Mouse (Mus musculus): ENCODE data around the gene Khnyn.
A peak's percentile ranks its signal among the peaks of the same experiment; 100 is the strongest.

Gene Khnyn

DNA sequence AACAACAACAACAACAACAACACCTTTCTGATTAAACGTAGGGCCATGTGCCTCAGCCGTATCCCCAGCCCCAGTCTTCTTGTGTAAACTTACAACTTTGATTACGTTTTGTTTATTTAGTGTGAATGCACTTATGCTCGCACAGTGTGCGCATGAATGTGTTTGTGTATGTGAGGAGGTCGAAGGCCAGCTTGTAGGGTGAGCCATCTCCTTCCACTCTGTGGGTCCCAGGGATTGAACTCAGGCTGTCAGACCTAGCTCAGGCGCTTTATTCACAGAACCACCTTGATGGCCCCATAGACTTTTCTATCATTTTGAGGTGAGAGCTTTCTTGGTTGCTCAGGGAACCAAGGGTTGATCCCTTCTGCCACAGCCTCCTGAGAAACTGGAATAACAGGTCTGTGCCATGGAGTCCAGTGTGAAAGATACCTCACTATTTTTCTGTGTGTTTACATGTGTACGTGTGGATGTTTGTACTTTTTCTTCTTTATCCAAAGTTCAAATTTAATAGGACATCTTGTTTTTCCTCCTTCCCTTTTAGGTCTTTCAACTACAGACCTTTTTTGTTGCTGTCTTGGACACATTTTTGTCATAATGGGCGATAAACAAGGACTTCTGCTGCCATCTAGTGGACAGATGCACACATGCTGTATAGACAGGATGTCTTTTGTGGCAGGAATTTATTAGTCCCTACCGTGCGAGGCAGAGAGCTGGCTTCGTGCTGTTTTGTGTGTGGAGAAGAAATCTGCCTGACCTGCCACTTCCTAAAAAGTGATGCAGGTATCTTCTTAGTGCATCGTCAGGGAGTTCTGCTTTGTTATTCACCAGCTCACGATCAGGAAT, 33.7 kb downstream of the Khnyn start:
- peak; percentile 93 for DNase-seq (ENCODE audit: low read depth, low spot score)

DNA sequence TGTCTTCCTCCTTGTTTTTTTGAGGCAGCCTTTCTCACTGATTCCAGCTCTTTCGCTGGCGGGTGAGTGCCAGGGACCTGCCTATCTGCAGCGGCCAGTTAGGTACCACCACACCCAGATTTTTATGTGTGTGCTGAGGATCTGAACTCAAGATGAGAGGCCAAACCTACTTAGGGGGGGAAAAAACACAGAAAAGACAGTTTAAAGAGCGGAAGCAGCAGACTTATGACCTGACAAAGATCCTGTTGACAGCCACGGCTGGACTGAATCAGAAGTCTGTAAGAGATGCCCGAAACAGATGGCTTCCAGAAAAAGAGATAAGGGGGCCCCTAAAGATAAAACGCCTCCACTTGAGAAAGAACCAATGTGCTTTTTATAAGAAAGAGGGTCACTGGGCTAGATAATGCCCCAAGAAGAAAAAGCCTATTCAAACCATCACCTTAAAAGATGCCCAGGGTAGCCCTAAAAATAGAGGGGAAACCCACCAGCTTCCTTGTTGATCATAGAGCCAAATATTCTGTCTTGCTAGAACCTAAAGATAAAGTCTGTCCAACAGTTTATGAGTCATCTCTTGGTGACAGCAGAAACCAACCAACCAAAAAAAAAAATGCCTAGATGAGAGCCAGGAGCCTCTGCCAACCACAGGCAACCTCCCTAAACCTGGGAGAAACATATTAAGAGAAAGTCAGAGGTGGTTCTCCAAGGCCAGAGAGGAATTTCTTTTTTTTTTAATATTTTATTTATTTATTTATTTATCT, 37.9 kb downstream of the Khnyn start:
- DNase-seq (ENCODE audit: low read depth, low spot score): peak; percentile 30

DNA sequence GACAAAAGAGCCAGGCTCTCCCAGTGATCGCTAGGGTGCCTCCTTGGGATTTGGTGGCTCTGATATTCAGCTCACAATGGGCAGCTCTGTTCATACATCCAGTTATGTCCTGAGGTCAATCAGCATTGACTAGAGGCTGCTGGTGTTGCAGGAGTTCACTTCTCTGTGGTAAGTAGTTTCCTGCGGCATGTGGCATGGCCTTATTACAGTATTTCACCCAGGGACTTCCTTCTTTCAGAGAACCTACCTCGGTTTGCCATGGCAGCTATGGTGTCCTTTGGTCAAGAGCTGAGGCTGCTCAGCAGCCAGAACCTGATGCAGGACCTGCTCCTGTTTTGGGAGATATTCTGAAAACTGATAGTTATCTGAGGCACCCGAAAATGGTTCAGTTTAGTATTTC, 42.1 kb downstream of the Khnyn start:
- DNase-seq (ENCODE audit: low read depth, low spot score): no peak

DNA sequence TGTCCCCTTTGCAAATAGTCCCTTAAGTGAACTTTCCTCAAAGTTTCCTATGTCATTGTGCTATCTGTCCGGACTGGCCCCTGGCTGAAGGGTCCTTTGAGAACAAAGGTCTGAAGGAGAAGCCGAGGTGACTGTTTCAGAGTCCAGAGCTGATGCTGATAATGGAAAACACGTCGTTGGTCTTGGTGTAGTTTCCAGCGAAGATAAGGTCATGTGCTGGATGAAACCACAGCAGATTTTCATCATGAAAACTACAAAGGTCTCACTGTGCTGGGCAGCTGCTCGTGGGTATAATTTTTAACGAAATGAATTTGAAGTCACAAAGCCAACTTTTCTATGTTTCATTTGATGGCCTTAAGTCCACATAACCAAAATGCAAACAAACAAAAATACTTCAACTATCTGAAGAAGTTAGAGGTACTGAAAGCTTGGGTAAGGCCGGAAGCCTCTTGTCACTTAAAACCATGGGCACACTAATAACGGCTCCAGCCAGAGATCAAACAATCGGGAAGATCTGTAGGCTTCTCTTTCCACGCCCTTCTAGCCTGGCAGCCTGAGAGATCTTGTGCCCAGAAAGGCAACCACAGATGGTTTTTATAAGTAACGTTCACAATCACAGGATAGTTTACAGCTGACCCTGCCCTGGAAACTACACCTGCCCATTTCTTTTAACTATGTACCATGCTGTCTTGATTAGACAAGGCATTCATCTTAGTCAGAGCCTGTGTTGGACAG, 44.7 kb downstream of the Khnyn start:
- DNase-seq (ENCODE audit: low read depth, low spot score): peak; percentile 33

DNA sequence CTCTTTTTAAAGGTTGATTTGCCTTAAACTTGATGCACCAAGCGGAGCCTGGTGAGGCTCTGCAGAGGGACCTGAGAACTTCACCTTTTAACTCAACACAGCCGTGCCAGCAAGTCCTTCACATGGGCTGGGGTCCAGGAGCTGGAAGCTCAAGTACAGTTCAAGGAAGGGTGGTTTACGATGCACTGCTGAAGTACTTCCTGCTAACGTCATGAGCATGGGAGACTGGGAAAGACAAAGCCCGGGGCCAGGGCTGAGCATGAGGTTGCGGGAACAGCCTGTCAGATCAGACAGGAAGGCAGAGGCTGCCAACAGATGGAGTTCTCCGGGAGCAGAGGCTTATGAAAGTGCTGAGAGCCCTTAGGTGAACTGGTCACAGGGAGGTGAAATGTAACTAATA, 48.8 kb downstream of the Khnyn start:
- peak; percentile 30 for DNase-seq (ENCODE audit: low read depth, low spot score)

DNA sequence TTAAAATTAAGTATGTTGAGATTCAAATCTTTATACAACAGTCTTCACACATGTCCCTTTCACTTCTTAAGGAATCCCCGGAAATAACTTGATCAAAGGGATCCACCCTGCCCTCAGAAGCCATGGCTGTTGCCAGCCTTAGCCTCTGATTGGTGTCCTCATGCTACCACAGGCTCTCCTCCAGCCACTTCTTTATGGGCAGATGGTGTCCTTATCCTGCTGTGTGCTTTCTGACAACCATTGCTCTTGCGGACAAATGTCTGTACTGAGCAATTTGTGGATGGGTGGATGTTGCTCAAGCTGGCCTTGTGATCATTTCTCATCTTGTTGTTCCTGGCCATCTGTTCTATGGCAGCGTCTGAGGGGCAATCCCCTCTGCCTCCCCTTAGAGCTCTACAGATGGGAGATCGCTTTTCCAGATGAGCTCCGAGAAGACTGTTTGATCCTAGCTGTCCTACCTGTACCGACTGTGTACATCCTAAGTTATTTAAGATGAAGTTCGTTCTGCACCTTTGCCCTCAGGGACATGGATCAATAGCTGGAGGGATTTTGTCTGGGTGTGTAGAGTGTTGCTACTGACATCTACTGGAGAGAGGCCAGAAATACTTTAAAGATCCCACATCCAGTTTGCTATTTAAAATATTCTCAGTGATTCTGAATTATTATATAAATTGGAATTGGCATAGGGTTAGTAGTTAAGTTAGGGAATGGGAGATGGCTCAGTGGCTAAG, 55.5 kb downstream of the Khnyn start:
- peak; percentile 45 for DNase-seq (ENCODE audit: low read depth, low spot score)

DNA sequence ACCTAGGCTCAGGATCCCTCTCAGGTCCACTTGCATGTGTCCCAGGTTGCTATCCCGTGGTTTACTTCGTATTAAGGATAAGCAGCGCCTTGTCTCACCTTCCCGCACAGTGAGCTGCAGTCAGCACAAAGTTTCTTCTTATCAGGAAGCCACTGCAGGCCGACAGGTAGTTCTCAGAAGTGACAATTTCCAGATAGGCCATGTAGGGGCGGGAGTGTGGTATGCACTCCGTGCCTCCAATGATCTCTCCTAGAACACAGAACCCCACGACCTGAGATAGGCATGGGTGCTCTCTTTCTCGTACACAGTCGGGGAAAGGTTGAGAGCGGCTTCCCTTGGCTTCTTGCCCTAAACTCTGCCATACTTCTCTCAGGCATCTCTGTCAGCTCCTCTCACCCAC, 58.9 kb downstream of the Khnyn start:
- no peak for DNase-seq (ENCODE audit: low read depth, low spot score)

DNA sequence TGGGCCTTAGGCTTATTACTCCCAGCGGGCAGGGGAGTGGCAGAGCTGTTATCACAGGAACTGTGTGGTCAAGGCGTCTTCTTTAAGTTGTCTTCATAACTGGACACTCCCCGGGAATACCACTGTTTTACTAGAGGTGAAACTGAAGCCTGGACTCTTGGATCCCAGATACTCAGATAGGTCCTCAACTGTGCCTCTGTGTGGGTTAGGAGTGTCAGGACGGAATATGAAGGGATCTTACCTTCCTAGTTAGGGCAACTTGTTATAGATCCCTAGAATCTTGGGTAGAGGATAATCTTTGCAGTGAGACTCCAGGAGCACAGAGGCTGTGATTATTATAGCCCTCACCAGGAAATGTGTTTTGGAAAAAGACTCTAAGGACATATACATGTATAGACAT, 59.8 kb downstream of the Khnyn start, which contains the start of gene Cma1:
Gene Cma1 (minus strand): TSS at position 101 of the 400 bp plus-strand sequence.
- DNase-seq (ENCODE audit: low read depth, low spot score): no peak

DNA sequence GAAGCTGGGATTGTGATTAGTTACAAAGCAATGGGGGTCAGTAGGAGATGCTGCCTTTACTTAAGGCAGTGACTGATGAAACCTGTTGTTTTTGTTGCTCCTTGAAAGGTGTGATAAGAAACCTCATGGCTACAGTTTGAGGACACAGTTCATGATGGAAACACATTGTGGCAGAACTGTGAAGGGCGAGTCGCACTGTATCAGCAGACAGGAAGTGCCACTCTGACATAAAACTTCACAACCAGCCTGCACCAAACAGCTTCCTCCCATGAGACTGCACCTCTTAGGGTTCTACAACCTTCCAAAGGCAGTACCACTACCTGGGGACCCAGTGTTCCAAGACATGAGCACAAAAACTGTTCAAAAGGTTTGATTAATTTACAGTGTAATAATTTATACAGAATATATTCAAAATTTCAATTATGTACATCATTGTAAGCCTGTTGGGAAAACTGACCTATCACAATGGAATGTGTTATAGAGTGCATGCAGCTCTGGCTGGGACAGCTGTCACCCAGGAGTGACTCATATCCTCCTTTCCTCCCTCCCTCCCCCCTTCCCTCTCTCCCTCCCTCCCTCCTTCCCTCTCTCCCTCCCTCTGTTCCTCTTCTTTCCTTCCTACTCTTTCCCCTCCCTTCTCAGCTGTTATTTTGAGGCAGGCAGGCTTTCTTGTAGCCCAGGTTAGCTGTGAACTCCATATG, 61.7 kb downstream of the Khnyn start:
- DNase-seq (ENCODE audit: low read depth, low spot score): no peak

Measured in mesoderm, embryonic 11.5 days (tissue).